Mouse (Mus musculus) right cerebral cortex, adult 18-20 months (tissue): Measurements from ENCODE around the gene Csmd2.
"Not testable (repeated sequence)": the region's sequence is repeated elsewhere in the genome, so short reads cannot be mapped to it uniquely, and the experiment has no call there.

Source experiments
- DNase-seq: peaks from one replicate; pipeline ENCODE4 v3.0.0; 2022; ENCODE audit warnings: mixed read lengths

Gene Csmd2

GRCm38 (mm10) chr4:128514496-128514895 lies 526.8 kb downstream of the Csmd2 start:
- no peak for DNase-seq

- DNase-seq: no peak
Measured at GRCm38 (mm10) chr4:128521276-128521675, 533.6 kb downstream of the Csmd2 start.

- no peak for DNase-seq
Measured at GRCm38 (mm10) chr4:128543378-128543777, 555.7 kb downstream of the Csmd2 start.

- not testable (repeated sequence) for DNase-seq
Measured at GRCm38 (mm10) chr4:128543956-128544486, 556.4 kb downstream of the Csmd2 start.

GRCm38 (mm10) chr4:128550756-128551155 lies 563.1 kb downstream of the Csmd2 start:
- DNase-seq: no peak

GRCm38 (mm10) chr4:128554198-128554597 lies 566.5 kb downstream of the Csmd2 start:
- DNase-seq: no peak

GRCm38 (mm10) chr4:128560327-128560726 lies 572.7 kb downstream of the Csmd2 start:
- DNase-seq: no peak

- no peak for DNase-seq
Measured at GRCm38 (mm10) chr4:128575811-128576210, 588.2 kb downstream of the Csmd2 start.

- DNase-seq: no peak
Measured at GRCm38 (mm10) chr4:128579182-128579581, 591.5 kb downstream of the Csmd2 start.

GRCm38 (mm10) chr4:128593286-128593685 lies 605.6 kb downstream of the Csmd2 start:
- DNase-seq: no peak

- no peak for DNase-seq
Measured at GRCm38 (mm10) chr4:128594062-128594461, 606.4 kb downstream of the Csmd2 start.

GRCm38 (mm10) chr4:128597801-128598560 lies 610.3 kb downstream of the Csmd2 start:
- DNase-seq: no peak

GRCm38 (mm10) chr4:128606586-128606985 lies 618.9 kb downstream of the Csmd2 start:
- peak; percentile 63 for DNase-seq

- DNase-seq: no peak
Measured at GRCm38 (mm10) chr4:128607661-128608060, 620.0 kb downstream of the Csmd2 start.

- DNase-seq: no peak
Measured at GRCm38 (mm10) chr4:128609276-128609924, 621.7 kb downstream of the Csmd2 start.

- DNase-seq: peak; percentile 99
Measured at GRCm38 (mm10) chr4:128609925-128610402, 622.3 kb downstream of the Csmd2 start, which contains the start of gene Zscan20. TSS of gene Zscan20 (minus strand) at chr4:128610098.

GRCm38 (mm10) chr4:128610706-128611105 lies 623.0 kb downstream of the Csmd2 start:
- no peak for DNase-seq

- DNase-seq: not testable (repeated sequence)
Measured at GRCm38 (mm10) chr4:128611726-128612125, 624.1 kb downstream of the Csmd2 start.

GRCm38 (mm10) chr4:128613326-128613725 lies 625.7 kb downstream of the Csmd2 start:
- peak; percentile 43 for DNase-seq

- DNase-seq: no peak
Measured at GRCm38 (mm10) chr4:128615761-128616160, 628.1 kb downstream of the Csmd2 start.
